In the genomic region with DNA sequence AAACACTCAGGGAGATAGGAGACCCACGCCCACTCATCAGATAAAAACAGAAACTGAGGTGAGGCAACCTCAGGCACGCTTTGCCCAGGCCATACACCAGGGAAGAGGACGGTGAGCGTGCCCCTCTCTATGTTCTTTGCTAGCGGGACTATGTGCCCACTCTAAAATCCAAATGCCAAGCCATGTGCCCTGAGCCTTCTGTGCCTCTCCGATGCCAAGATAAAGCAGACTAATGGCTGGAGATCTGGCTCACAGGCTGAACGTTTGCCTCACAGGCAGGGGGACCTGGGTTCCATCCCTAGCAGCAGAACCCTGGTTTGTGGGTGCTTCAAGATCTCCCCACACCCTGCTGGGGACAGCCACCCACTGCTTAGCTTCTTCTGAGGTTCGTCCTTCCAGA, we compare ENCODE assay signal across 14 mouse cellular contexts. TPM values are rescaled to one million over a fixed set of nuclear protein-coding genes. Genes with fewer than 3 reads are reported as not detected.
A peak's percentile ranks its signal among the peaks of the same experiment; 100 is the strongest.
DNase-seq lines count a peak whose midpoint lies in the region; ATAC-seq and TF ChIP-seq lines count a peak whose summit lies in the region.
"Had no signal": no experiment of that assay in that cellular context is flagged by ENCODE, and none has a peak within 500 bp of the region (broad histone marks: within the 10 kb centered on the region; RNA-seq: fewer than 3 reads in every experiment).

No protein-coding gene starts in this region.

- no peak for TF ChIP-seq CTCF in intestine, postnatal 0 days (IDR thresholded peaks at IDR 0.05; ENCODE audit: low read depth)
- no peak for TF ChIP-seq CTCF in MEL (IDR thresholded peaks at IDR 0.05 in 2 of 3, conservative IDR thresholded peaks at IDR 0.05 in 1 of 3; ENCODE audit: control insufficient read depth in 1 of 3, insufficient read depth in 1 of 3, low read depth in 2 of 3, low read length in 3 of 3, poor library complexity in 1 of 3, severe bottlenecking in 1 of 3)
- no peak for TF ChIP-seq CTCF in hindbrain, postnatal 0 days (IDR thresholded peaks at IDR 0.05; ENCODE audit: low read depth)

- H3K79me2 ChIP-seq in MEL (ENCODE audit: control insufficient read depth, insufficient read depth, low read length, poor library complexity): no peaks in the 10 kb centered on the region

- peaks cover 12% of the 10 kb centered on the region for H3K4me1 ChIP-seq in intestine, embryonic 14.5 days (replicated peaks; ENCODE audit: control insufficient read depth, insufficient read depth, low read length)
- H3K4me1 ChIP-seq in intestine, postnatal 0 days (replicated peaks; ENCODE audit: control insufficient read depth, insufficient read depth, low read length): peaks cover 5% of the 10 kb centered on the region
- peaks cover 12 to 16% of the 10 kb centered on the region in 2 experiments for H3K4me1 ChIP-seq in MEL (ENCODE audit: control insufficient read depth in 1 of 2, insufficient read depth in 2 of 2, low read length in 2 of 2)
- H3K4me1 ChIP-seq in hindbrain, postnatal 0 days (ENCODE audit: insufficient read depth, low read length): peaks cover 24% of the 10 kb centered on the region

- no peak overlapping the region for H3K4me2 ChIP-seq in intestine, embryonic 14.5 days (ENCODE audit: low read length)
- no peak overlapping the region for H3K4me2 ChIP-seq in intestine, postnatal 0 days (replicated peaks; ENCODE audit: low read depth)
- H3K4me2 ChIP-seq in hindbrain, postnatal 0 days (ENCODE audit: low read depth, low read length): no peak overlapping the region

- H3K36me3 ChIP-seq in intestine, embryonic 14.5 days (ENCODE audit: control insufficient read depth, insufficient read depth, low read length): no peaks in the 10 kb centered on the region
- no peaks in the 10 kb centered on the region for H3K36me3 ChIP-seq in intestine, postnatal 0 days (ENCODE audit: control insufficient read depth, insufficient read depth)
- H3K36me3 ChIP-seq in MEL (ENCODE audit: control insufficient read depth in 1 of 2, insufficient read depth in 2 of 2, low read length in 2 of 2): peaks cover 0 to 11% of the 10 kb centered on the region in 2 experiments; a peak in 2 of 4 replicates
- H3K36me3 ChIP-seq in hindbrain, postnatal 0 days (ENCODE audit: insufficient read depth, low read length): no peaks in the 10 kb centered on the region

- H3K9ac ChIP-seq in intestine, embryonic 14.5 days (ENCODE audit: low read length): no peak overlapping the region
- H3K9ac ChIP-seq in intestine, postnatal 0 days (ENCODE audit: low read depth, low read length): no peak overlapping the region
- peak overlapping the region; percentile 13; the same call in 1 of the 2 replicates for H3K9ac ChIP-seq in MEL (ENCODE audit: control insufficient read depth, low read depth, low read length, poor library complexity, severe bottlenecking)
- no peak overlapping the region for H3K9ac ChIP-seq in hindbrain, postnatal 0 days (replicated peaks; ENCODE audit: low read length)
- H3K9ac ChIP-seq: lung, embryonic 14.5 days had no signal

- ATAC-seq in intestine, embryonic 14.5 days (replicated peaks; ENCODE audit: low FRiP score, low TSS enrichment, low read depth): peak; percentile 4; the same call in 1 of the 2 replicates
- ATAC-seq in intestine, postnatal 0 days: no peak
- ATAC-seq in hindbrain, postnatal 0 days: no peak

- WGBS in intestine, embryonic 14.5 days: 85% methylated on average over 8 of the region's 8 CpGs
- WGBS in intestine, postnatal 0 days: 82% methylated on average over 8 of the region's 8 CpGs
- WGBS in hindbrain, postnatal 0 days: 64% methylated on average over 8 of the region's 8 CpGs

- H3K9me3 ChIP-seq in intestine, embryonic 14.5 days (ENCODE audit: control insufficient read depth, low read length): no peaks in the 10 kb centered on the region
- H3K9me3 ChIP-seq in intestine, postnatal 0 days (ENCODE audit: control insufficient read depth): no peaks in the 10 kb centered on the region
- no peaks in the 10 kb centered on the region for H3K9me3 ChIP-seq in MEL (replicated peaks; ENCODE audit: insufficient read depth, low read length)
- H3K9me3 ChIP-seq in hindbrain, postnatal 0 days (ENCODE audit: low read length): no peaks in the 10 kb centered on the region

- TF ChIP-seq POLR2A in MEL (IDR thresholded peaks at IDR 0.05; ENCODE audit: control insufficient read depth in 1 of 2, insufficient read depth in 1 of 2, low read depth in 1 of 2, low read length in 2 of 2, poor library complexity in 1 of 2): no peak

- H3K27ac ChIP-seq in intestine, embryonic 14.5 days (ENCODE audit: low read depth): no peak overlapping the region
- H3K27ac ChIP-seq in intestine, postnatal 0 days (ENCODE audit: low read depth, low read length): no peak overlapping the region
- H3K27ac ChIP-seq in MEL (ENCODE audit: control insufficient read depth, low read depth, low read length): no peak overlapping the region; the same call in 1 of the 2 replicates
- H3K27ac ChIP-seq in hindbrain, postnatal 0 days: no peak overlapping the region

- no peak overlapping the region for H3K4me3 ChIP-seq in intestine, embryonic 14.5 days (ENCODE audit: low read depth, low read length)
- H3K4me3 ChIP-seq in intestine, postnatal 0 days (ENCODE audit: low read depth, low read length): no peak overlapping the region
- 0 out of 4 replicates have a peak overlapping the region, but pooled peaks of 1 of the 2 experiments have one; percentile 7 for H3K4me3 ChIP-seq in MEL (ENCODE audit: control insufficient read depth in 1 of 2, insufficient read depth in 1 of 2, low read depth in 2 of 2, low read length in 2 of 2)
- H3K4me3 ChIP-seq in hindbrain, postnatal 0 days (ENCODE audit: low read length): no peak overlapping the region

- TF ChIP-seq RAD21 in MEL (IDR thresholded peaks at IDR 0.05; ENCODE audit: low read depth, low read length): no peak

- H3K27me3 ChIP-seq in intestine, embryonic 14.5 days (replicated peaks; ENCODE audit: control insufficient read depth, insufficient read depth, low read length): no peaks in the 10 kb centered on the region
- no peaks in the 10 kb centered on the region for H3K27me3 ChIP-seq in intestine, postnatal 0 days (replicated peaks; ENCODE audit: control insufficient read depth, insufficient read depth, low read length)
- no peaks in the 10 kb centered on the region for H3K27me3 ChIP-seq in MEL (ENCODE audit: control insufficient read depth in 1 of 2, insufficient read depth in 2 of 2, low read length in 2 of 2)
- no peaks in the 10 kb centered on the region for H3K27me3 ChIP-seq in hindbrain, postnatal 0 days (ENCODE audit: insufficient read depth, low read length)

- no peak for DNase-seq in intestine, embryonic 14.5 days (ENCODE audit: low spot score)
- no peak for DNase-seq in MEL (ENCODE audit: low read depth, low spot score)
- DNase-seq in cerebellum, adult 8-10 months: peak; percentile 59
- DNase-seq in hindbrain, postnatal 0 days (ENCODE audit: low spot score): peak; percentile 25
- no peak for DNase-seq in right cerebral cortex, postnatal 14 days
- no peak for DNase-seq in testis, postnatal 10 days (ENCODE audit: low spot score)
- DNase-seq: adrenal gland, postnatal 25 days; kidney, postnatal 14 days; lung, embryonic 14.5 days; thymus, postnatal 25 days had no signal

- peak; percentile 12 to 21; a peak in 2 of 4 replicates for TF ChIP-seq EP300 in MEL (IDR thresholded peaks at IDR 0.05; ENCODE audit: low read depth in 1 of 2, low read length in 2 of 2)

TF ChIP-seq in MEL, 35 proteins besides CTCF, POLR2A, EP300 and RAD21:
- TF ChIP-seq NELFE (IDR thresholded peaks at IDR 0.05; ENCODE audit: low read depth, low read length) (no peak), POLR2AphosphoS5 (IDR thresholded peaks at IDR 0.05; ENCODE audit: borderline replicate concordance, low read depth, low read length) (no peak), MXI1 (IDR thresholded peaks at IDR 0.05; ENCODE audit: low read depth, low read length) (no peak), NRF1 (IDR thresholded peaks at IDR 0.05; ENCODE audit: insufficient read depth, low read depth, low read length, poor library complexity, severe bottlenecking) (no peak), POLR2AphosphoS2 (IDR thresholded peaks at IDR 0.05; ENCODE audit: low read length) (no peak), JUND (IDR thresholded peaks at IDR 0.05; ENCODE audit: low read depth, low read length) (no peak), BHLHE40 (IDR thresholded peaks at IDR 0.05; ENCODE audit: borderline replicate concordance, low read depth, low read length) (peak; percentile 42; the same call in 1 of the 2 replicates), USF1 (IDR thresholded peaks at IDR 0.05; ENCODE audit: low read depth, low read length) (no peak), SMC3 (IDR thresholded peaks at IDR 0.05; ENCODE audit: low read depth, low read length) (no peak), TBP (IDR thresholded peaks at IDR 0.05; ENCODE audit: low read depth, low read length) (no peak), ZC3H11A (IDR thresholded peaks at IDR 0.05; ENCODE audit: low read depth, low read length) (no peak), MAZ (IDR thresholded peaks at IDR 0.05; ENCODE audit: low read depth, low read length) (no peak), GATA1 (IDR thresholded peaks at IDR 0.05; ENCODE audit: low read depth, low read length) (peak; percentile 51), CHD1 (IDR thresholded peaks at IDR 0.05; ENCODE audit: low read depth, low read length) (no peak)
TF ChIP-seq in MEL: peak in this region for 2.

RNA-seq across cellular contexts. Expression of gene 4930404H24Rik, which starts 17.5 kb away (rescaled TPM):
- not detected in 2 replicates for polyA plus RNA-seq in intestine, embryonic 14.5 days (2014; fragmentation: Nextera tagmentation; extraction: Ambion mirVana)
- not detected in 2 replicates for polyA plus RNA-seq in intestine, postnatal 0 days (2015; fragmentation: Nextera tagmentation; extraction: Ambion mirVana)
- total RNA-seq in MEL (2012; rRNA removed): not detected in 2 replicates
- polyA plus RNA-seq in MEL (2012; ENCODE audit: insufficient read depth in 1 of 2, insufficient read length in 2 of 2, low read depth in 1 of 2, low replicate concordance in 2 of 2, missing spikeins in 1 of 2): under 1 TPM in 1 of 2 experiments, not detected in 1; 0.24 TPM
- not detected in 2 replicates for total RNA-seq in hindbrain, postnatal 0 days (2014; rRNA removed)
- not detected in 2 replicates for polyA plus RNA-seq in hindbrain, postnatal 0 days (2015; fragmentation: Nextera tagmentation; extraction: Ambion mirVana)
- total RNA-seq: adrenal gland, postnatal 25 days; heart, postnatal 25 days; monocyte, adult 5-6 weeks had no signal
- polyA plus RNA-seq: gonadal fat pad, adult 2 months; lung, embryonic 14.5 days had no signal

RNA-seq across cellular contexts. Expression of gene Nol4l, which starts 19.6 kb away (rescaled TPM):
- polyA plus RNA-seq in intestine, embryonic 14.5 days (2014; fragmentation: Nextera tagmentation; extraction: Ambion mirVana): 26.4 and 27.9 TPM in 2 replicates
- polyA plus RNA-seq in intestine, postnatal 0 days (2015; fragmentation: Nextera tagmentation; extraction: Ambion mirVana): 21.9 and 25.2 TPM in 2 replicates
- 4.4 and 4.5 TPM in 2 replicates for total RNA-seq in MEL (2012; rRNA removed)
- polyA plus RNA-seq in MEL (2012; ENCODE audit: insufficient read depth in 1 of 2, insufficient read length in 2 of 2, low read depth in 1 of 2, low replicate concordance in 2 of 2, missing spikeins in 1 of 2): 1 to 10 TPM in 1 of 2 experiments, not detected in 1; 7.1 TPM
- total RNA-seq in hindbrain, postnatal 0 days (2014; rRNA removed): 68.3 and 80.8 TPM in 2 replicates
- 23.7 and 24.2 TPM in 2 replicates for polyA plus RNA-seq in hindbrain, postnatal 0 days (2015; fragmentation: Nextera tagmentation; extraction: Ambion mirVana)

Comparison
In these comparisons a context has a peak if more than half of its experiments do, and no peak if none do; other contexts are left out.
1. DNase-seq: peak in cerebellum, adult 8-10 months (single experiment) and hindbrain, postnatal 0 days (single experiment); none in intestine, embryonic 14.5 days (single experiment), MEL (single experiment), right cerebral cortex, postnatal 14 days (single experiment) and testis, postnatal 10 days (single experiment).